Mouse (Mus musculus) heart, embryonic 11.5 days (tissue): ENCODE measurements around the gene Vcp. TPM values are rescaled to one million over a fixed set of nuclear protein-coding genes. Genes with fewer than 3 reads are reported as not detected.
A peak's percentile ranks its signal among the peaks of the same experiment; 100 is the strongest.

Experiments used
- ATAC-seq: fragments of 200-750 bp; cut with Nextera tagmentation; replicated peaks from 2 replicates; pipeline ENCODE4 v1.8.0; 2017; ENCODE audit warnings: moderate library complexity; ENCODE audit not compliant: insufficient number of reproducible peaks, low FRiP score, low TSS enrichment
- H3K27ac ChIP-seq: fragments of 300-500 bp; sonication (generic); 2 replicates; pipeline ENCODE4 v1.5.1; 2014; ENCODE audit warnings: mild to moderate bottlenecking, low read depth, low read length
- H3K27me3 ChIP-seq: fragments of 300-500 bp; sonication (generic); 2 replicates; pipeline ENCODE4 v1.6.1; 2014; ENCODE audit warnings: mild to moderate bottlenecking, low read length, mixed read lengths; ENCODE audit not compliant: control insufficient read depth, insufficient read depth
- H3K36me3 ChIP-seq: fragments of 300-500 bp; sonication (generic); 2 replicates; pipeline ENCODE4 v1.6.1; 2014; ENCODE audit warnings: mild to moderate bottlenecking, low read length, moderate library complexity, mixed read lengths; ENCODE audit not compliant: control insufficient read depth, insufficient read depth
- H3K4me1 ChIP-seq: fragments of 300-500 bp; sonication (generic); 2 replicates; pipeline ENCODE4 v1.6.1; 2014; ENCODE audit warnings: low read length; ENCODE audit not compliant: control insufficient read depth, insufficient read depth
- H3K4me2 ChIP-seq: fragments of 300-500 bp; sonication (generic); 2 replicates; pipeline ENCODE4 v1.6.1; 2014; ENCODE audit warnings: mild to moderate bottlenecking, moderate library complexity
- H3K4me3 ChIP-seq: fragments of 300-500 bp; sonication (generic); 2 replicates; pipeline ENCODE4 v1.5.1; 2014; ENCODE audit warnings: low read depth, low read length
- H3K9ac ChIP-seq: fragments of 300-500 bp; sonication (generic); 2 replicates; pipeline ENCODE4 v1.6.1; 2014; ENCODE audit warnings: mild to moderate bottlenecking, low read depth, low read length, moderate library complexity
- H3K9me3 ChIP-seq: fragments of 300-500 bp; sonication (generic); replicated peaks from 2 replicates; pipeline ENCODE4 v1.6.1; 2016; ENCODE audit warnings: low read length; ENCODE audit not compliant: control insufficient read depth
- WGBS: fragments of 180-500 bp; shearing (Covaris S2); extraction: QIAGEN DNeasy Blood & Tissue Kit; methylation state at CpG from one replicate; pipeline ENCODE4 v1.1.7; 2014; ENCODE audit not compliant: insufficient replicate concordance; 5-methylcytosine and 5-hydroxymethylcytosine counted together
- polyA plus RNA-seq: library from polyadenylated mRNA; unstranded; fragments of >200 nt; fragmentation: Nextera tagmentation; extraction: Ambion mirVana; gene quantifications from 2 replicates; pipeline ENCODE4 v1.2.1, GENCODE M21; 2014

The Vcp gene
- polyA plus RNA-seq, 1 experiment from 2014 or later: 472 TPM

GRCm38 (mm10) chr4:42973868-42974267, 26.4 kb downstream of the Vcp start:
- Histone ChIP-seq H3K9me3 (no peaks in the 10 kb centered on the region), H3K4me1 (peaks cover 6% of the 10 kb centered on the region; the same call in 1 of the 2 replicates), H3K27me3 (no peaks in the 10 kb centered on the region), H3K36me3 (peaks cover 10% of the 10 kb centered on the region), H3K4me3 (no peak overlapping the region), H3K9ac (no peak overlapping the region), H3K4me2 (no peak overlapping the region), H3K27ac (no peak overlapping the region)
- ATAC-seq: no peak
- WGBS: 54% methylated on average over 5 of the region's 5 CpGs

- Histone ChIP-seq H3K4me1 (peaks cover 6% of the 10 kb centered on the region; the same call in 1 of the 2 replicates), H3K36me3 (0 out of 2 replicates have a peak, but pooled peaks cover 3% of the 10 kb centered on the region), H3K4me2 (no peak overlapping the region), H3K4me3 (no peak overlapping the region), H3K9ac (no peak overlapping the region), H3K27ac (no peak overlapping the region), H3K27me3 (no peaks in the 10 kb centered on the region), H3K9me3 (no peaks in the 10 kb centered on the region)
- 61% methylated on average over 4 of the region's 4 CpGs for WGBS
- ATAC-seq: no peak
These were observed 27.4 kb downstream of the Vcp start for GRCm38 (mm10) chr4:42972952-42973351.

- Histone ChIP-seq H3K9ac (no peak within 1 kb of the TSS), H3K27me3 (no peaks in the 10 kb centered on the region), H3K36me3 (no peaks in the 10 kb centered on the region), H3K4me2 (no peak within 1 kb of the TSS), H3K4me1 (peaks cover 10% of the 10 kb centered on the region), H3K27ac (no peak within 1 kb of the TSS), H3K9me3 (no peaks in the 10 kb centered on the region), H3K4me3 (no peak within 1 kb of the TSS)
- 78% methylated on average over 4 of the region's 4 CpGs for WGBS
- ATAC-seq: no peak
These were observed 31.0 kb downstream of the Vcp start, which contains the start of gene 1700022I11Rik for GRCm38 (mm10) chr4:42969304-42969703. 1700022I11Rik (plus strand) TSS chr4:42969604.

GRCm38 (mm10) chr4:42965039-42965719, 35.1 kb downstream of the Vcp start:
- peaks cover 5% of the 10 kb centered on the region for H3K4me1 ChIP-seq
- no peak for ATAC-seq
- peak overlapping the region; percentile 36 for H3K4me2 ChIP-seq
- H3K4me3 ChIP-seq: no peak overlapping the region
- no peak overlapping the region for H3K27ac ChIP-seq
- no peaks in the 10 kb centered on the region for H3K27me3 ChIP-seq
- H3K9me3 ChIP-seq: no peaks in the 10 kb centered on the region
- no peaks in the 10 kb centered on the region for H3K36me3 ChIP-seq
- H3K9ac ChIP-seq: no peak overlapping the region
- 13% methylated on average over 12 of the region's 12 CpGs for WGBS

GRCm38 (mm10) chr4:42963480-42963879, 36.8 kb downstream of the Vcp start:
- ATAC-seq: no peak
- no peak overlapping the region for H3K4me2 ChIP-seq
- WGBS: 78% methylated on average over 2 of the region's 2 CpGs
- no peaks in the 10 kb centered on the region for H3K9me3 ChIP-seq
- no peak overlapping the region for H3K4me3 ChIP-seq
- no peak overlapping the region for H3K27ac ChIP-seq
- H3K4me1 ChIP-seq: peaks cover 15% of the 10 kb centered on the region
- H3K27me3 ChIP-seq: no peaks in the 10 kb centered on the region
- H3K9ac ChIP-seq: no peak overlapping the region
- no peaks in the 10 kb centered on the region for H3K36me3 ChIP-seq

- Histone ChIP-seq H3K27me3 (no peaks in the 10 kb centered on the region), H3K36me3 (peaks cover 7% of the 10 kb centered on the region; the same call in 1 of the 2 replicates), H3K4me1 (peaks cover 22% of the 10 kb centered on the region), H3K9ac (no peak overlapping the region), H3K4me2 (no peak overlapping the region), H3K4me3 (no peak overlapping the region), H3K27ac (no peak overlapping the region), H3K9me3 (no peaks in the 10 kb centered on the region)
- ATAC-seq: no peak
- 30% methylated on average over 4 of the region's 4 CpGs for WGBS
These were observed 38.7 kb downstream of the Vcp start for GRCm38 (mm10) chr4:42961592-42961991.

GRCm38 (mm10) chr4:42959382-42959781, 40.9 kb downstream of the Vcp start:
- H3K4me1 ChIP-seq: peaks cover 24% of the 10 kb centered on the region
- H3K9me3 ChIP-seq: no peaks in the 10 kb centered on the region
- no peak overlapping the region for H3K4me2 ChIP-seq
- 64% methylated on average over 4 of the region's 4 CpGs for WGBS
- peaks cover 7% of the 10 kb centered on the region; the same call in 1 of the 2 replicates for H3K36me3 ChIP-seq
- H3K4me3 ChIP-seq: no peak overlapping the region
- H3K27me3 ChIP-seq: no peaks in the 10 kb centered on the region
- H3K27ac ChIP-seq: peak overlapping the region; percentile 78
- H3K9ac ChIP-seq: 0 out of 2 replicates have a peak overlapping the region, but pooled peaks have one; percentile 12
- no peak for ATAC-seq

- 35% methylated on average over 8 of the region's 8 CpGs for WGBS
- Histone ChIP-seq H3K36me3 (peaks cover 7% of the 10 kb centered on the region; the same call in 1 of the 2 replicates), H3K27ac (peak overlapping the region; percentile 78), H3K4me3 (no peak overlapping the region), H3K4me1 (peaks cover 26% of the 10 kb centered on the region), H3K9ac (no peak overlapping the region), H3K4me2 (no peak overlapping the region), H3K9me3 (no peaks in the 10 kb centered on the region), H3K27me3 (no peaks in the 10 kb centered on the region)
- ATAC-seq: peak; percentile 50; the same call in 1 of the 2 replicates
These were observed 41.4 kb downstream of the Vcp start for GRCm38 (mm10) chr4:42958942-42959341.

GRCm38 (mm10) chr4:42957979-42958378, 42.3 kb downstream of the Vcp start:
- peak overlapping the region; percentile 78; the same call in 1 of the 2 replicates for H3K27ac ChIP-seq

More at GRCm38 (mm10) chr4:42957979-42958378, 42.3 kb downstream of the Vcp start:
- 0 out of 2 replicates have a peak overlapping the region, but pooled peaks have one; percentile 43 for H3K9ac ChIP-seq
- H3K36me3 ChIP-seq: peaks cover 7% of the 10 kb centered on the region; the same call in 1 of the 2 replicates
- no peaks in the 10 kb centered on the region for H3K9me3 ChIP-seq
- H3K27me3 ChIP-seq: no peaks in the 10 kb centered on the region
- peaks cover 35% of the 10 kb centered on the region for H3K4me1 ChIP-seq
- no peak overlapping the region for H3K4me2 ChIP-seq
- 80% methylated on average over 8 of the region's 8 CpGs for WGBS
- ATAC-seq: no peak
- H3K4me3 ChIP-seq: no peak overlapping the region
